Mouse (Mus musculus) forebrain, postnatal 0 days (tissue): ENCODE measurements around the gene Olfr816. TPM values are rescaled to one million over a fixed set of nuclear protein-coding genes. Genes with fewer than 3 reads are reported as not detected.
"Not testable (repeated sequence)": the region's sequence is repeated elsewhere in the genome, so short reads cannot be mapped to it uniquely, and the experiment has no call there.

Source experiments
- ATAC-seq: fragments of 200-750 bp; cut with Nextera tagmentation; 2 replicates; pipeline ENCODE4 v1.8.0; 2017; ENCODE audit warnings: mild to moderate bottlenecking, moderate library complexity
- DNase-seq: peaks from one replicate; pipeline ENCODE4 v3.0.0-alpha.2; 2015
- H3K27ac ChIP-seq: fragments of 300-500 bp; sonication (generic); 2 replicates; pipeline ENCODE4 v1.5.1; 2014; ENCODE audit warnings: low read depth, mild to moderate bottlenecking, antibody characterized with exemption, low read length, moderate library complexity, mixed read lengths
- H3K27me3 ChIP-seq: fragments of 300-500 bp; sonication (generic); 2 replicates; pipeline ENCODE4 v1.6.1; 2014; ENCODE audit warnings: mild to moderate bottlenecking, low read length, mixed read lengths; ENCODE audit not compliant: insufficient read depth
- H3K36me3 ChIP-seq: fragments of 300-500 bp; sonication (generic); 2 replicates; pipeline ENCODE4 v1.6.1; 2014; ENCODE audit warnings: mild to moderate bottlenecking, moderate library complexity; ENCODE audit not compliant: insufficient read depth
- H3K4me1 ChIP-seq: fragments of 300-500 bp; sonication (generic); 2 replicates; pipeline ENCODE4 v1.6.1; 2014; ENCODE audit warnings: antibody characterized with exemption; ENCODE audit not compliant: insufficient read depth
- H3K4me2 ChIP-seq: fragments of 300-500 bp; sonication (generic); 2 replicates; pipeline ENCODE4 v1.6.1; 2014; ENCODE audit warnings: low read depth, mild to moderate bottlenecking, moderate library complexity
- H3K4me3 ChIP-seq: fragments of 300-500 bp; sonication (generic); 2 replicates; pipeline ENCODE4 v1.5.1; 2014; ENCODE audit warnings: low read depth, low read length, mixed read lengths
- H3K9ac ChIP-seq: fragments of 300-500 bp; sonication (generic); 2 replicates; pipeline ENCODE4 v1.6.1; 2014; ENCODE audit warnings: mild to moderate bottlenecking
- H3K9me3 ChIP-seq: fragments of 300-500 bp; sonication (generic); 2 replicates; pipeline ENCODE4 v1.6.1; 2016; ENCODE audit warnings: low read length
- CTCF ChIP-seq: sonication (generic); IDR thresholded peaks from 2 replicates; pipeline ENCODE4 v1.5.1; 2016; ENCODE audit warnings: antibody characterized with exemption, control low read depth, low read depth
- WGBS: fragments of 180-500 bp; shearing (Covaris S2); extraction: QIAGEN DNeasy Blood & Tissue Kit; methylation state at CpG from one replicate; pipeline ENCODE4 v1.1.7; 2014; 5-methylcytosine and 5-hydroxymethylcytosine counted together
- polyA plus RNA-seq: library from polyadenylated mRNA; unstranded; fragments of >200 nt; fragmentation: Nextera tagmentation; extraction: Ambion mirVana; gene quantifications from 2 replicates; pipeline ENCODE4 v1.2.1, GENCODE M21; 2015
- total RNA-seq: library from RNA; depleted of rRNA; stranded (reverse); fragments of >200 nt; gene quantifications from 2 replicates; pipeline ENCODE4 v1.2.3, GENCODE M21; 2014; rRNA removed

The Olfr816 gene
- not detected in 2 replicates for total RNA-seq
- not detected in 2 replicates for polyA plus RNA-seq

- no peaks in the 10 kb centered on the region for H3K27me3 ChIP-seq
- TF ChIP-seq CTCF, result no peak
- no peak within 1 kb of the TSS for H3K27ac ChIP-seq
- H3K4me1 ChIP-seq, result no peaks in the 10 kb centered on the region
- no peaks in the 10 kb centered on the region for H3K36me3 ChIP-seq
- no peak within 1 kb of the TSS for H3K4me3 ChIP-seq
- no peak within 1 kb of the TSS for H3K9ac ChIP-seq
- 81% methylated on average over 1 of the region's 1 CpGs for WGBS
- ATAC-seq, result no peak
- no peaks in the 10 kb centered on the region for H3K9me3 ChIP-seq
- DNase-seq, result no peak
- no peak within 1 kb of the TSS for H3K4me2 ChIP-seq
Measured at GRCm38 (mm10) chr10:129915497-129915896, at the start of gene Olfr816. Olfr816 (minus strand) TSS chr10:129915597.

GRCm38 (mm10) chr10:129949000-129949399 is 33.6 kb upstream of the Olfr816 start, which contains the start of gene Olfr818:
Olfr818 (minus strand) TSS chr10:129949100.
- H3K36me3 ChIP-seq, result no peaks in the 10 kb centered on the region
- DNase-seq (no peak), ATAC-seq (no peak)
- H3K9me3 ChIP-seq, result no peaks in the 10 kb centered on the region
- no peak within 1 kb of the TSS for H3K4me3 ChIP-seq
- no peaks in the 10 kb centered on the region for H3K27me3 ChIP-seq
- H3K4me1 ChIP-seq, result no peaks in the 10 kb centered on the region
- no peak for TF ChIP-seq CTCF
- no peak within 1 kb of the TSS for H3K9ac ChIP-seq
- H3K27ac ChIP-seq, result no peak within 1 kb of the TSS
- no peak within 1 kb of the TSS for H3K4me2 ChIP-seq
- WGBS, result 92% methylated on average over 2 of the region's 2 CpGs

GRCm38 (mm10) chr10:129905767-129906166 is 9.6 kb downstream of the Olfr816 start, which contains the start of gene Olfr815:
Olfr815 (minus strand) TSS chr10:129905867.
- not testable (repeated sequence) for H3K27ac ChIP-seq, DNase-seq, H3K36me3 ChIP-seq, H3K4me1 ChIP-seq, H3K9ac ChIP-seq, H3K4me3 ChIP-seq, H3K4me2 ChIP-seq, H3K9me3 ChIP-seq, H3K27me3 ChIP-seq, ATAC-seq
- no CpG with 5 or more reads among the region's 1 CpGs for WGBS

- ATAC-seq (no peak), DNase-seq (no peak)
- Histone ChIP-seq H3K9me3 (no peaks in the 10 kb centered on the region), H3K4me1 (no peaks in the 10 kb centered on the region), H3K27me3 (no peaks in the 10 kb centered on the region), H3K4me2 (no peak overlapping the region), H3K27ac (no peak overlapping the region), H3K36me3 (no peaks in the 10 kb centered on the region), H3K4me3 (no peak overlapping the region), H3K9ac (no peak overlapping the region)
- WGBS, result 93% methylated on average over 7 of the region's 7 CpGs
- TF ChIP-seq CTCF, result no peak
Measured at GRCm38 (mm10) chr10:129885934-129886333, 29.5 kb downstream of the Olfr816 start.

- H3K27me3 ChIP-seq, H3K27ac ChIP-seq, H3K4me3 ChIP-seq, ATAC-seq, H3K4me1 ChIP-seq, DNase-seq, H3K9ac ChIP-seq, H3K4me2 ChIP-seq, H3K9me3 ChIP-seq, H3K36me3 ChIP-seq: not testable (repeated sequence)
- 85% methylated on average over 6 of the region's 6 CpGs for WGBS
Measured at GRCm38 (mm10) chr10:129885496-129885895, 29.9 kb downstream of the Olfr816 start.

GRCm38 (mm10) chr10:129879751-129880150 is 35.6 kb downstream of the Olfr816 start, which contains the start of gene Olfr814:
Olfr814 (minus strand) TSS chr10:129879851.
- no CpG with 5 or more reads among the region's 1 CpGs for WGBS
- not testable (repeated sequence) for H3K36me3 ChIP-seq

More at GRCm38 (mm10) chr10:129879751-129880150, 35.6 kb downstream of the Olfr816 start, which contains the start of gene Olfr814:
- not testable (repeated sequence) for H3K4me1 ChIP-seq, H3K4me2 ChIP-seq, ATAC-seq, DNase-seq, H3K27me3 ChIP-seq, H3K27ac ChIP-seq, H3K9me3 ChIP-seq, H3K9ac ChIP-seq, H3K4me3 ChIP-seq

Other genes with a start within 250 kb of the Olfr816 start
- not detected in 2 replicates for gene Olfr801, start 241.7 kb downstream of the Olfr816 start, total RNA-seq
- gene Olfr801, start 241.7 kb downstream of the Olfr816 start, polyA plus RNA-seq, result not detected in 2 replicates
- gene Olfr802, start 227.4 kb downstream of the Olfr816 start, total RNA-seq, result not detected in 2 replicates
- 0.06 TPM in 1 of 2 replicates, not detected in the other for gene Olfr802, start 227.4 kb downstream of the Olfr816 start, polyA plus RNA-seq
- not detected in 2 replicates for gene Olfr803, start 221.3 kb downstream of the Olfr816 start, total RNA-seq
- not detected in 2 replicates for gene Olfr803, start 221.3 kb downstream of the Olfr816 start, polyA plus RNA-seq
- not detected in 2 replicates for gene Olfr804, start 212.4 kb downstream of the Olfr816 start, total RNA-seq
- gene Olfr804, start 212.4 kb downstream of the Olfr816 start, polyA plus RNA-seq, result not detected in 2 replicates
- gene Olfr805, start 186.2 kb downstream of the Olfr816 start, total RNA-seq, result not detected in 2 replicates
- not detected in 2 replicates for gene Olfr805, start 186.2 kb downstream of the Olfr816 start, polyA plus RNA-seq
- gene Olfr806, start 173.7 kb downstream of the Olfr816 start, total RNA-seq, result not detected in 2 replicates
- not detected in 2 replicates for gene Olfr806, start 173.7 kb downstream of the Olfr816 start, polyA plus RNA-seq
- gene Olfr807, start 157.8 kb downstream of the Olfr816 start, total RNA-seq, result not detected in 2 replicates
- gene Olfr807, start 157.8 kb downstream of the Olfr816 start, polyA plus RNA-seq, result not detected in 2 replicates
- not detected in 2 replicates for gene Olfr808, start 150.1 kb downstream of the Olfr816 start, total RNA-seq
- not detected in 2 replicates for gene Olfr808, start 150.1 kb downstream of the Olfr816 start, polyA plus RNA-seq
- gene Olfr809, start 141.0 kb downstream of the Olfr816 start, total RNA-seq, result not detected in 2 replicates
- gene Olfr809, start 141.0 kb downstream of the Olfr816 start, polyA plus RNA-seq, result not detected in 2 replicates
- gene Olfr810, start 120.7 kb downstream of the Olfr816 start, total RNA-seq, result not detected in 2 replicates
- gene Olfr810, start 120.7 kb downstream of the Olfr816 start, polyA plus RNA-seq, result not detected in 2 replicates
- not detected in 2 replicates for gene Olfr811, start 111.2 kb downstream of the Olfr816 start, total RNA-seq
- gene Olfr811, start 111.2 kb downstream of the Olfr816 start, polyA plus RNA-seq, result not detected in 2 replicates
- not detected in 2 replicates for gene Olfr812, start 69.5 kb downstream of the Olfr816 start, total RNA-seq
- gene Olfr812, start 69.5 kb downstream of the Olfr816 start, polyA plus RNA-seq, result not detected in 2 replicates
- gene Olfr813, start 60.2 kb downstream of the Olfr816 start, total RNA-seq, result not detected in 2 replicates
- gene Olfr813, start 60.2 kb downstream of the Olfr816 start, polyA plus RNA-seq, result not detected in 2 replicates
- gene Olfr814, start 35.7 kb downstream of the Olfr816 start, total RNA-seq, result not detected in 2 replicates
- not detected in 2 replicates for gene Olfr814, start 35.7 kb downstream of the Olfr816 start, polyA plus RNA-seq
- gene Olfr815, start 9.7 kb downstream of the Olfr816 start, total RNA-seq, result not detected in 2 replicates
- gene Olfr815, start 9.7 kb downstream of the Olfr816 start, polyA plus RNA-seq, result not detected in 2 replicates
- not detected in 2 replicates for gene Olfr818, start 33.5 kb upstream of the Olfr816 start, total RNA-seq
- not detected in 2 replicates for gene Olfr818, start 33.5 kb upstream of the Olfr816 start, polyA plus RNA-seq
- not detected in 2 replicates for gene Olfr819, start 51.7 kb upstream of the Olfr816 start, total RNA-seq
- not detected in 2 replicates for gene Olfr819, start 51.7 kb upstream of the Olfr816 start, polyA plus RNA-seq
- gene Olfr247, start 60.5 kb upstream of the Olfr816 start, total RNA-seq, result not detected in 2 replicates
- not detected in 2 replicates for gene Olfr247, start 60.5 kb upstream of the Olfr816 start, polyA plus RNA-seq
- gene Gm10310, start 69.5 kb upstream of the Olfr816 start, total RNA-seq, result not detected in 2 replicates
- not detected in 2 replicates for gene Gm10310, start 69.5 kb upstream of the Olfr816 start, polyA plus RNA-seq
- not detected in 2 replicates for gene Olfr820, start 97.0 kb upstream of the Olfr816 start, total RNA-seq
- not detected in 2 replicates for gene Olfr820, start 97.0 kb upstream of the Olfr816 start, polyA plus RNA-seq
- not detected in 2 replicates for gene Olfr821, start 114.8 kb upstream of the Olfr816 start, total RNA-seq
- gene Olfr821, start 114.8 kb upstream of the Olfr816 start, polyA plus RNA-seq, result not detected in 2 replicates
- not detected in 2 replicates for gene Olfr822, start 155.6 kb upstream of the Olfr816 start, total RNA-seq
- not detected in 2 replicates for gene Olfr822, start 155.6 kb upstream of the Olfr816 start, polyA plus RNA-seq
- gene Olfr823, start 199.8 kb upstream of the Olfr816 start, total RNA-seq, result not detected in 2 replicates
- not detected in 2 replicates for gene Olfr823, start 199.8 kb upstream of the Olfr816 start, polyA plus RNA-seq
- gene Olfr824, start 214.4 kb upstream of the Olfr816 start, total RNA-seq, result not detected in 2 replicates
- gene Olfr824, start 214.4 kb upstream of the Olfr816 start, polyA plus RNA-seq, result not detected in 2 replicates